Mouse (Mus musculus) MEL (cell line): ENCODE results near the gene Klk4. TPM values are rescaled to one million over a fixed set of nuclear protein-coding genes. Genes with fewer than 3 reads are reported as not detected.

Experiments
- DNase-seq: peaks from one replicate; pipeline ENCODE4 v3.0.0; 2011; ENCODE audit warnings: low read depth, low spot score
- H3K27ac ChIP-seq: 2 replicates; pipeline ENCODE4 v1.5.1; 2012; ENCODE audit warnings: low read depth, mild to moderate bottlenecking, control low read depth, low read length, moderate library complexity; ENCODE audit not compliant: control insufficient read depth
- H3K27me3 ChIP-seq, 2 experiments: fragments of 150-350 bp in 1 of 2; sonication (generic) in 1 of 2; 2 replicates each; pipeline ENCODE4 v1.6.1; 2012; ENCODE audit warnings: low read length in 2 of 2, mild to moderate bottlenecking in 2 of 2, improper control_type of control experiment in 1 of 2, moderate library complexity in 1 of 2; ENCODE audit not compliant: insufficient read depth in 2 of 2, control insufficient read depth in 1 of 2
- H3K36me3 ChIP-seq, 2 experiments: 2 replicates each; pipeline ENCODE4 v1.6.1; 2012 to 2014; ENCODE audit warnings: low read length in 2 of 2, improper control_type of control experiment in 1 of 2, inconsistent platforms in 1 of 2, mild to moderate bottlenecking in 1 of 2; ENCODE audit not compliant: insufficient read depth in 2 of 2, control insufficient read depth in 1 of 2
- H3K4me1 ChIP-seq, 2 experiments: fragments of 150-350 bp in 1 of 2; sonication (generic) in 1 of 2; 2 replicates each; pipeline ENCODE4 v1.6.1; 2012; ENCODE audit warnings: low read length in 2 of 2, improper control_type of control experiment in 1 of 2, mild to moderate bottlenecking in 1 of 2; ENCODE audit not compliant: insufficient read depth in 2 of 2, control insufficient read depth in 1 of 2
- H3K4me3 ChIP-seq, 2 experiments: fragments of 150-350 bp in 1 of 2; sonication (generic) in 1 of 2; 2 replicates each; pipeline ENCODE4 v1.5.1; 2012; ENCODE audit warnings: low read depth in 2 of 2, low read length in 2 of 2, mild to moderate bottlenecking in 2 of 2, moderate library complexity in 2 of 2, control low read depth in 1 of 2, improper control_type of control experiment in 1 of 2; ENCODE audit not compliant: control insufficient read depth in 1 of 2, insufficient read depth in 1 of 2
- H3K79me2 ChIP-seq: 2 replicates; pipeline ENCODE4 v1.6.1; 2012; ENCODE audit warnings: mild to moderate bottlenecking, low read length, moderate library complexity; ENCODE audit not compliant: control insufficient read depth, poor library complexity, insufficient read depth
- H3K9ac ChIP-seq: 2 replicates; pipeline ENCODE4 v1.6.1; 2012; ENCODE audit warnings: low read depth, mild to moderate bottlenecking, control low read depth, low read length, moderate library complexity; ENCODE audit not compliant: control insufficient read depth, poor library complexity, severe bottlenecking
- H3K9me3 ChIP-seq: fragments of 150-350 bp; sonication (generic); replicated peaks from 2 replicates; pipeline ENCODE4 v1.6.1; 2012; ENCODE audit warnings: mild to moderate bottlenecking, low read length, improper control_type of control experiment, moderate library complexity; ENCODE audit not compliant: insufficient read depth
- BHLHE40 ChIP-seq: IDR thresholded peaks from 2 replicates; pipeline ENCODE4 v1.6.1; 2012; ENCODE audit warnings: low read depth, mild to moderate bottlenecking, inconsistent platforms, low read length, improper control_type of control experiment, borderline replicate concordance
- CHD2 ChIP-seq: IDR thresholded peaks from 2 replicates; pipeline ENCODE4 v1.6.1; 2011; ENCODE audit warnings: low read length, improper control_type of control experiment
- CTCF ChIP-seq, 3 experiments: IDR thresholded peaks in 2 of 3; conservative IDR thresholded peaks in 1 of 3; 2 replicates each; pipeline ENCODE4 v1.5.1; 2011 to 2012; ENCODE audit warnings: low read length in 3 of 3, low read depth in 2 of 3, mild to moderate bottlenecking in 2 of 3, improper control_type of control experiment in 1 of 3, inconsistent platforms in 1 of 3, mixed read lengths in 1 of 3, moderate library complexity in 1 of 3; ENCODE audit not compliant: control insufficient read depth in 1 of 3, insufficient read depth in 1 of 3, poor library complexity in 1 of 3, severe bottlenecking in 1 of 3
- E2F4 ChIP-seq: IDR thresholded peaks from 2 replicates; pipeline ENCODE4 v1.6.1; 2011; ENCODE audit warnings: low read depth, low read length, improper control_type of control experiment, borderline replicate concordance
- EP300 ChIP-seq, 2 experiments: IDR thresholded peaks; 2 replicates each; pipeline ENCODE4 v1.6.1; 2011; ENCODE audit warnings: improper control_type of control experiment in 2 of 2, low read length in 2 of 2, low read depth in 1 of 2, mild to moderate bottlenecking in 1 of 2
- KAT2A ChIP-seq: conservative IDR thresholded peaks from 2 replicates; pipeline ENCODE4 v1.6.1; 2012; ENCODE audit warnings: low read depth, low read length, improper control_type of control experiment, inconsistent platforms
- MXI1 ChIP-seq: IDR thresholded peaks from 2 replicates; pipeline ENCODE4 v1.6.1; 2011; ENCODE audit warnings: mild to moderate bottlenecking, low read depth, low read length, improper control_type of control experiment
- MYB ChIP-seq: IDR thresholded peaks from 2 replicates; pipeline ENCODE4 v1.6.1; 2011; ENCODE audit warnings: mild to moderate bottlenecking, low read depth, low read length, improper control_type of control experiment
- NRF1 ChIP-seq: IDR thresholded peaks from 2 replicates; pipeline ENCODE4 v1.6.1; 2014; ENCODE audit warnings: low read depth, mild to moderate bottlenecking, inconsistent platforms, low read length, improper control_type of control experiment, moderate library complexity; ENCODE audit not compliant: poor library complexity, insufficient read depth, severe bottlenecking
- TAL1 ChIP-seq: IDR thresholded peaks from 2 replicates; pipeline ENCODE4 v1.6.1; 2012; ENCODE audit warnings: mild to moderate bottlenecking, inconsistent platforms, low read length, moderate library complexity, mixed read lengths
- USF1 ChIP-seq: IDR thresholded peaks from 2 replicates; pipeline ENCODE4 v1.6.1; 2014; ENCODE audit warnings: low read depth, mild to moderate bottlenecking, inconsistent platforms, low read length, improper control_type of control experiment, moderate library complexity
- ZC3H11A ChIP-seq: IDR thresholded peaks from 2 replicates; pipeline ENCODE4 v1.6.1; 2012; ENCODE audit warnings: low read depth, mild to moderate bottlenecking, inconsistent platforms, low read length, improper control_type of control experiment
- ZKSCAN1 ChIP-seq: IDR thresholded peaks from 2 replicates; pipeline ENCODE4 v1.6.1; 2012; ENCODE audit warnings: low read depth, mild to moderate bottlenecking, inconsistent platforms, low read length, improper control_type of control experiment, moderate library complexity
- ZMIZ1 ChIP-seq: IDR thresholded peaks from 2 replicates; pipeline ENCODE4 v1.6.1; 2012; ENCODE audit warnings: low read depth, mild to moderate bottlenecking, inconsistent platforms, low read length, improper control_type of control experiment, moderate library complexity
- polyA plus RNA-seq, 2 experiments: library from polyadenylated mRNA; stranded (reverse) in 1 of 2; unstranded in 1 of 2; fragments of >175 nt in 1 of 2; fragments of >200 nt in 1 of 2; gene quantifications; 2 replicates each; pipeline versions ENCODE4 v1.2.1 to v1.2.4; 2012; ENCODE audit warnings: low replicate concordance in 2 of 2, low read depth in 1 of 2; ENCODE audit not compliant: insufficient read length in 2 of 2, insufficient read depth in 1 of 2, missing spikeins in 1 of 2
- total RNA-seq: library from RNA; depleted of rRNA; stranded (reverse); fragments of 300-350 nt; gene quantifications from 2 replicates; pipeline ENCODE4 v1.2.3, GENCODE M21; 2012

Gene Klk4
- total and polyA plus RNA-seq, 3 experiments: not detected

DNA sequence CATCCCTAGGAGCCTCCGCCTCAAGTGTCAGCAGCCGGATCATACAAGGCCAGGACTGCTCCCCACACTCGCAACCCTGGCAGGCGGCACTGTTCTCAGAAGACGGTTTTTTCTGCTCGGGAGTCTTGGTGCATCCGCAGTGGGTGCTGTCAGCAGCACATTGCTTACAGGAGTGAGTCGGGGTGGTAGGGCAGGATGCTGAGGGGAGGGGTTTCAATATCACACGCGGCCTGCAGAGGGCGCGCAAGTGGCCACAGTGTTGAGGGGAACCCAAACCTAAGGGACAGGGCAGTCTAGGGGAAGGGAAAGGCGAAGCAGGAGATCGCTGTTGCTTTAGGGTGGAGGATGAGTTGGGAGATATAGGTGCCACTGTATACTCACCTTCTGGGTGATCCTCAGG lies 2.6 kb downstream of the Klk4 start:
- Histone ChIP-seq H3K36me3 (no peaks in the 10 kb centered on the region), H3K4me1 (no peaks in the 10 kb centered on the region), H3K9me3 (no peaks in the 10 kb centered on the region), H3K79me2 (no peaks in the 10 kb centered on the region), H3K27me3 (no peaks in the 10 kb centered on the region), H3K9ac (no peak overlapping the region), H3K27ac (no peak overlapping the region), H3K4me3 (no peak overlapping the region)
- TF ChIP-seq BHLHE40: no peak
- TF ChIP-seq TAL1: no peak
- no peak for DNase-seq

DNA sequence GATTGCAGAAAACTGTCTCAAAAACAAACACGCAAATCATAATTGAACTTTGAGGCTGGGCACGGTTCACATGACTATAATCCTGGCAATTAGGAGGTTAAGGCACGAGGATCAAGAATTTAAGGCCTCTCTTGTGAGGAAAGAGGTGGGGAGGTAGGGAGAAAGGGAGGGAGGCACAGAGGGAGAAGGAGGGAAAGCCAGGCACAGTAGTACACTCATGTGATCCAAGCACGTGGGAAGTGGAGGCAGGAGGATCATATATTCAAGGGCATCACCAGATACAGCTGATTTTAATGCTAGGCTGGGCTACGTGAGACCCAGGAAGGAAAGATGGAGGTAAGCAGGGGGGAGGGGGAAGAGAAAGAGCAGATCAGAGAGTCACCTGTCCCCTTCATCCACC lies 10.4 kb downstream of the Klk4 start:
- no peak overlapping the region for H3K4me3 ChIP-seq
- no peak overlapping the region for H3K9ac ChIP-seq
- TF ChIP-seq CHD2 (no peak), ZMIZ1 (no peak), USF1 (no peak), CTCF (IDR thresholded peaks at IDR 0.05 in 2 of 3, conservative IDR thresholded peaks at IDR 0.05 in 1 of 3; ENCODE audit: control insufficient read depth in 1 of 3, insufficient read depth in 1 of 3, low read depth in 2 of 3, low read length in 3 of 3, poor library complexity in 1 of 3, severe bottlenecking in 1 of 3) (no peak), MYB (no peak), E2F4 (no peak), ZC3H11A (no peak), MXI1 (no peak), NRF1 (no peak), ZKSCAN1 (no peak), KAT2A (no peak)
- H3K79me2 ChIP-seq: no peaks in the 10 kb centered on the region
- H3K27me3 ChIP-seq: no peaks in the 10 kb centered on the region
- no peaks in the 10 kb centered on the region for H3K36me3 ChIP-seq
- H3K27ac ChIP-seq: no peak overlapping the region
- no peak for DNase-seq
- H3K4me1 ChIP-seq: no peaks in the 10 kb centered on the region
- no peaks in the 10 kb centered on the region for H3K9me3 ChIP-seq

DNA sequence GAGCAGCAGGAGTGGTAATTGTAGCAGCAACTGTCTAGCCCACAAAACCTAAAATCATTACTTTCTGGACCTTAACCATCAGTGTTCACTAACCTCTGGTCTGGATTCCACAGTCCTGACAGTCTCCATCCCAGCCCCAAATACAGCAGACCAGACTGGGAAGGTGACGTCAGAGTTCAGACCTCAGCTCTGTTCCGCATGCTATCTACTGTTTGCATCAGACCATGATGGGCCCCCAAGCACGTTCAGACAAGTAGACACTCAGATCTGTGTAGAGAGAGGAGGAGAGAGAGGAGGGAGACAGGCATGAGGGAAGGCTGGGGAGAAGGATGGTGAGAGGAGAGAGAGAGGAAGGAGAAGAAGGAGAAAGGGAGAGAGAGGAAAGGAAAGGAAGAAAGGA lies 10.8 kb downstream of the Klk4 start:
- TF ChIP-seq ZKSCAN1 (no peak), CHD2 (no peak), MXI1 (no peak), EP300 (IDR thresholded peaks at IDR 0.05; ENCODE audit: low read depth in 1 of 2, low read length in 2 of 2) (no peak)
- Histone ChIP-seq H3K79me2 (no peaks in the 10 kb centered on the region), H3K27me3 (no peaks in the 10 kb centered on the region)

More for the DNA sequence above, 10.8 kb downstream of the Klk4 start:
- H3K27ac ChIP-seq: no peak overlapping the region
- no peaks in the 10 kb centered on the region for H3K4me1 ChIP-seq
- no peak overlapping the region for H3K4me3 ChIP-seq
- no peaks in the 10 kb centered on the region for H3K36me3 ChIP-seq
- no peaks in the 10 kb centered on the region for H3K9me3 ChIP-seq
- H3K9ac ChIP-seq: no peak overlapping the region
- no peak for DNase-seq
